Mouse (Mus musculus): ENCODE measurements around the gene Mthfd1l.

The Mthfd1l gene

GRCm38 (mm10) chr10:4210313-4211066 is 237.6 kb downstream of the Mthfd1l start:
- DNase-seq (ENCODE audit: low read depth): no peak

- DNase-seq (ENCODE audit: low read depth): no peak
Measured at GRCm38 (mm10) chr10:4211067-4211447, 238.1 kb downstream of the Mthfd1l start.
